ENCODE assay signal across 25 mouse cellular contexts in the genomic region with DNA sequence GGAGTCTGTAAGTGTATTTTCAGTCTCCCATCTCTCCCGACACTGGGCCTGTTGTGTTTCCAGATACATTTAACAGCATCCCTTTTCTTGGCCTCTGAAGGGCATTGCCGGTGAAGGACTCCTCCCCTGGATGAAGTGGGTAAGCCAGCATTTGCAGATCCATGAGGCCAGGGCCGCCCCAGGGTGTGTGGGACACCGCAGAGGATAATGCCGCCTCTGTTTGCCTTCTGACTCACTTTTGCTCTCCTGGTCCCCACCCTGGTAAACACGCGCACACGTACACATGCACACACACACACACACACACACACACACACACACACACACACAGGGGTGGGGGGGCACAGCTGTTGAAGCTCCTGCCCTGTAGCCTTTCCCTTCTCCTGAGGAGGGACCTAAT.
DNase-seq lines count a peak whose midpoint lies in the region; ATAC-seq and TF ChIP-seq lines count a peak whose summit lies in the region.
"Had no signal": no experiment of that assay in that cellular context is flagged by ENCODE, and none has a peak within 500 bp of the region (broad histone marks: within the 10 kb centered on the region; RNA-seq: fewer than 3 reads in every experiment).

No protein-coding gene starts in this region.

- TF ChIP-seq POLR2A in olfactory bulb, adult 2 months (IDR thresholded peaks at IDR 0.05; ENCODE audit: insufficient read depth, low read depth, low read length) = no peak

- no peak for DNase-seq in B cell, adult 2 months
- DNase-seq in kidney, postnatal 25 days = no peak
- DNase-seq: adrenal gland, adult 8-10 months; adrenal gland, postnatal 25 days; cerebellum, adult 18-20 months; cerebellum, adult 9-10 months; cerebellum, postnatal 14 days; gastrocnemius, postnatal 10 days; gastrocnemius, postnatal 36 days; heart, adult 2 months; heart, postnatal 14 days; heart, postnatal 4 days had no signal

- WGBS in olfactory bulb, adult 2 months = 59% methylated on average over 8 of the region's 8 CpGs
- WGBS in stomach, embryonic 16.5 days = 55% methylated on average over 8 of the region's 8 CpGs

- no peak overlapping the region for H3K9ac ChIP-seq in stomach, embryonic 16.5 days (ENCODE audit: low read length)
- H3K9ac ChIP-seq: embryonic facial prominence, embryonic 12.5 days; forebrain, embryonic 12.5 days; forebrain, embryonic 15.5 days; heart, embryonic 13.5 days; hindbrain, embryonic 14.5 days had no signal

- peaks cover 84% of the 10 kb centered on the region for H3K4me1 ChIP-seq in megakaryocyte, embryonic 14.5 days
- peaks cover 19% of the 10 kb centered on the region for H3K4me1 ChIP-seq in olfactory bulb, adult 2 months (ENCODE audit: control insufficient read depth, insufficient read depth, low read length)
- H3K4me1 ChIP-seq in stomach, embryonic 16.5 days (ENCODE audit: control insufficient read depth, insufficient read depth, low read length) = peaks cover 7% of the 10 kb centered on the region; the same call in 1 of the 2 replicates
- H3K4me1 ChIP-seq: embryonic facial prominence, embryonic 12.5 days; forebrain, embryonic 12.5 days; forebrain, embryonic 15.5 days had no signal

- peaks cover 9% of the 10 kb centered on the region for H3K9me3 ChIP-seq in megakaryocyte, embryonic 14.5 days
- H3K9me3 ChIP-seq in stomach, embryonic 16.5 days (replicated peaks; ENCODE audit: control insufficient read depth, low read length) = no peaks in the 10 kb centered on the region
- H3K9me3 ChIP-seq: embryonic facial prominence, embryonic 12.5 days; forebrain, embryonic 12.5 days; forebrain, embryonic 15.5 days; heart, embryonic 13.5 days had no signal

- peaks cover 17% of the 10 kb centered on the region for H3K36me3 ChIP-seq in megakaryocyte, embryonic 14.5 days (replicated peaks; ENCODE audit: low read length)
- H3K36me3 ChIP-seq in stomach, embryonic 16.5 days (ENCODE audit: control insufficient read depth, insufficient read depth, low read length) = no peaks in the 10 kb centered on the region
- H3K36me3 ChIP-seq: embryonic facial prominence, embryonic 12.5 days; forebrain, embryonic 12.5 days; forebrain, embryonic 15.5 days; heart, embryonic 10.5 days; heart, embryonic 13.5 days had no signal

- no peak for ATAC-seq in megakaryocyte, adult 5-6 weeks (ENCODE audit: poor library complexity, severe bottlenecking)
- peak; percentile 62; the same call in 1 of the 2 replicates for ATAC-seq in stomach, embryonic 16.5 days (ENCODE audit: insufficient read depth, low FRiP score)
- ATAC-seq: activated CD4-positive, CD25-positive, alpha-beta regulatory T cell, adult 4 months; forebrain, embryonic 15.5 days; hindbrain, postnatal 0 days had no signal

- TF ChIP-seq CTCF in olfactory bulb, adult 2 months (IDR thresholded peaks at IDR 0.05; ENCODE audit: insufficient read depth, low read depth, low read length) = no peak

- no peaks in the 10 kb centered on the region for H3K27me3 ChIP-seq in megakaryocyte, embryonic 14.5 days (replicated peaks)
- no peaks in the 10 kb centered on the region for H3K27me3 ChIP-seq in stomach, embryonic 16.5 days (ENCODE audit: control insufficient read depth, insufficient read depth, low read length)
- H3K27me3 ChIP-seq: embryonic facial prominence, embryonic 12.5 days; forebrain, embryonic 12.5 days; forebrain, embryonic 15.5 days; heart, embryonic 13.5 days had no signal

- H3K4me2 ChIP-seq in stomach, embryonic 16.5 days (ENCODE audit: low read depth, low read length) = no peak overlapping the region
- H3K4me2 ChIP-seq: embryonic facial prominence, embryonic 12.5 days; forebrain, embryonic 12.5 days; forebrain, embryonic 15.5 days; heart, embryonic 13.5 days; hindbrain, embryonic 14.5 days had no signal

- H3K4me3 ChIP-seq in megakaryocyte, embryonic 14.5 days (replicated peaks) = peak overlapping the region; percentile 23
- H3K4me3 ChIP-seq in olfactory bulb, adult 2 months (ENCODE audit: insufficient read depth, low read depth, low read length) = no peak overlapping the region
- H3K4me3 ChIP-seq in stomach, embryonic 16.5 days (replicated peaks; ENCODE audit: low read length) = no peak overlapping the region
- H3K4me3 ChIP-seq: embryonic facial prominence, embryonic 12.5 days; erythroblast, embryonic 14.5 days; forebrain, embryonic 12.5 days; forebrain, embryonic 15.5 days; heart, adult 2 months; heart, embryonic 10.5 days; heart, embryonic 13.5 days had no signal

- H3K27ac ChIP-seq in olfactory bulb, adult 2 months (ENCODE audit: insufficient read depth, low read depth, low read length) = 0 out of 2 replicates have a peak overlapping the region, but pooled peaks have one; percentile 45
- peak overlapping the region; percentile 35 for H3K27ac ChIP-seq in stomach, embryonic 16.5 days (ENCODE audit: low read length)
- H3K27ac ChIP-seq: embryonic facial prominence, embryonic 12.5 days; forebrain, embryonic 12.5 days; forebrain, embryonic 15.5 days; heart, adult 2 months; heart, embryonic 10.5 days; heart, embryonic 13.5 days; hindbrain, embryonic 14.5 days; hindbrain, postnatal 0 days had no signal
